Mouse (Mus musculus): ENCODE results near the gene Ldlrap1.

The Ldlrap1 gene

GRCm38 (mm10) chr4:134751682-134752380, 16.0 kb downstream of the Ldlrap1 start:
- no peak for DNase-seq (ENCODE audit: low spot score)

DNA sequence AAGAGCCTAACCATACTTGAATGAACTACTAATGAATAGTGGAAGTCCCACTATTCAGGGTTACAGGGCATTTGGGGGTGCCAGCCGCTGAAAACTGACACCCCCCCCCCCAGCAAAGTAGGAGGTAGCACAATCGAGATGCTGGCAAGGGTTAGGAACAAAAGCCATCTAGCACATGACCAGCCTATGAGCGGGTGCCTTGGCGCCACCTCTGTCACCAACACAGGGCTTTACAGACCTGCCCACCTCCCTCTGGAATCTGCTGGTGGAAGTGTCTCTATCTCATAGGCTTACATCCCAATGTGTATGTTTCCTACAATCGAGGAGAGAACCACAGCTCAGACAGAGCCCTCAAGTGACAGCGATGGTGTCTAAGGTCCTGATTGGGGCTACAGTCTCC, 17.0 kb downstream of the Ldlrap1 start:
- no peak for DNase-seq (ENCODE audit: low spot score)

DNA sequence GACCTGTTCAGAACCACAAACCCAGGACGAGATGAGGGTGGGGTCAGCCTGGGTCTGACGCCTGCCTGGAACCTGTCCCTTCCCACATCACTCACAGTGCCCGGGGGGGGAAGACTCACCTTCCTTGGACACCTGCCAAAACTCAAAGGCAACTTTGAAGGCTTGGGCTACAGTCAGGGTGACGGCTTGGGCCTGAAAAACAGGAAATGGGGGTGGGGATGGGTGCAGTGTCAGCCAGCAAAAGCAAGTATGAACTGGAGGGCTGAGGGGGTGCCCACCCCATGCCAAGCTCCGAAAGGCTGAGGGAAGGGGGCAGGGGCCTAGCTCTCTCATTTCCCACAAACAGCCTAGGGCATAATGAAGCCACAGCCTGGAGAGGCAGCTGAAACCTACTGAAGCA, 17.6 kb downstream of the Ldlrap1 start:
- peak; percentile 67 for DNase-seq (ENCODE audit: low spot score)

DNA sequence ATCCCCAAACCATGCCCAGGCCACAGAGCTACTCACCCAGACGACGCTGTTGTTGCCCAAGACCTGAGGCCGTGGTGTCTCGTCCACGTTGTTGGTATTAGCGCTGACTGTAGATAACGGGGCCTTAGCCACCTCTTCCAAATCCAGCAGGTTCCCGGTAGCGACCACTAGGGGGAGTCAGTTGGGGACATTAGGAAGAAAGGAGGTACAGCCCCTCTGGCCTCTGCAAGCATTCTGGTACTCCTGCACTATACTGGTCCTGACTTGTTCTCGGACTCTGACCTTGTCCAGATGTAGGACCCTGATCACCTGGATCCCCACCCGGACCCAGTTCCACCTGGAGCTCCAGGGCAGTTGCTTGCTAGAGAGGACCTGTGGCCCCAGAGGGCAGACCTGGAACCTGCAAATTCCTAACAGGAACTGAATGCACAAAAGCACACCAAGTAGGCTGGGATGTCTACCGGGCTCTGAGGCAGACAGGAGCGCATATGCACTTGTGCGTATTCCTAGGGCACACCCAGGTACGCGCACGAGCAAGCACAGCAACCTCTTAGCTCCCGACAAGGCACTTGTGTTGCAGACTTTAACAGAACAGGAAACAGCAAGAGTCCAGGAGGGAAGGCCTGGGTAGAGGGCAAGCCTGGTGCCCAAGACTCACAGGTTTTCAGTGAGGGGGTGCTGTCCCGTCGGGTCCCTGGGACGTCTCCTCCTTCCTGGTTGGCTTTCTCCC, 18.4 kb downstream of the Ldlrap1 start:
- DNase-seq (ENCODE audit: low spot score), result no peak

DNA sequence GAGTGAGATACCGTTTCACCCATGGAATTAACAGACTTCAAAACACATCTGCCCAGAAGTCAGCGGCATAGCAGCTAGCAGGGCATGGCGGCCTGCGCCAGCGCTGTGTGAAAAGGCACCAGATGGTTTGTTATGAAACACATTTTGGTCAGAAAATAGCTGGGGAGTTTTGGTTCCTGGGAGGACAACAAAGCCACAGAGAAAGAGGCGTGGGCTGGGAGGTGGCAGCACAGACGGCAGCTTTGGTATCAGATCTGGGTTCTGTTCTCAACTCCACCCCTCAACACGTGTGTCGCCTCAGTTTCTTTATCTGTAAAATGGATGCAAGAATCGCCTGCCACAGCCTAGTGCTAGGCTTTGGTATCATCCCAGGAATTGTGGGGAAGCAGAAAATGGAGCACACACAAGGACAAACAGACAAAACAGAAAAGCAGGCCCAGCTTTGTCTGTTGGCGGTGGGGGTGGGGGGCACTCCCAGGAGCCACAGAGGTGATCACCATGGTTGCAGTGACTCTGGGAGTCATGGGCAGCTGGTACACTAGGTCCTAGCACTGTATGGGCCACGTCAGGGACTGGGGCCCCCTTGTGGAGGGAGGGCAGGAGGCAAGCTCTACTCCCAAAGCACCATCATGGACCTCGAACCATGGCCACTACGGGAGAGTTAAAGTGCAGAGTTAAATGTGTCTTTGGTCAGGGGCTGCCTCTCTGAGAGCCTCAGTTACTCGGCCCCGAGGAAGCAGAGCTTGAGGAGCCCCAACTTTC, 21.7 kb downstream of the Ldlrap1 start:
- DNase-seq (ENCODE audit: low spot score), result no peak

DNA sequence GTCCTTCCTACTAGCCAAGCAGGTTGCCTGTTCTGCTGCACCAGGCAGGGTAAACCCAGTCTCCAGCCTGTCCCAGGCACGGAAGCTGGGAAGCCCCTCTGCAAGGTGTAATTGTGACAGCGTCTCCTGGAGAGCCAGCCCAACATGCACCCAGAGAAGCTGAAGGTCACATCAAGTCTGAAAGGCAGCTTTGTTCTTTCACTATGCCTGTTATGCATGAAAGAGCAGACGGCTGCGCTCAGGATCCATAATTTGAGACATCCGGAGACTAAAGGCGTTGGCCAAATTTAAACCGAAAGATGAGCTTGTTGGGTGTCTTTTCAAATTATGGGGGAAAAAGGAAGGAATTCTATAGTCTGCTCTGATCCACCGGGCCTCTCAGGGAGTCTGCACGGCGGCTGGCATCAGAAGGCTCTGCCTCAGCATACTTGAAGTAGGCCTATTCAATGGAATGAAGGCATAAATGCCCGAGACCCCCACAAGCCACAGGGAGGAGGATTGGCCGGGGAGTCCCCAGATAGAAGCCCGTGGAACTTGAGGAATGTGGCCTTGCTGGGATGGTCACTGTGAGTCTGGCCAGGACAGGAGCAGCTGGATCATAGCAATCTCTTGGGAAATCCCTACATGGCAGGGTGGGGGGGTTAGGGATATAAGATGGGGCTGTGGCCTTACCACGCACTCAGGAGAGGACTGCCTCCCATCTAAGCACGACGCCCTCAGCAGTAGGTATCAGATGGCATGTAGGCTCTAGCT, 23.8 kb downstream of the Ldlrap1 start:
- DNase-seq (ENCODE audit: low spot score), result no peak

GRCm38 (mm10) chr4:134741949-134742348, 25.9 kb downstream of the Ldlrap1 start:
- no peak for DNase-seq (ENCODE audit: low spot score)

- DNase-seq (ENCODE audit: low spot score), result no peak
Observed at GRCm38 (mm10) chr4:134740186-134740585, 27.6 kb downstream of the Ldlrap1 start.

- no peak for DNase-seq (ENCODE audit: low spot score)
Observed at GRCm38 (mm10) chr4:134739530-134739929, 28.3 kb downstream of the Ldlrap1 start.

DNA sequence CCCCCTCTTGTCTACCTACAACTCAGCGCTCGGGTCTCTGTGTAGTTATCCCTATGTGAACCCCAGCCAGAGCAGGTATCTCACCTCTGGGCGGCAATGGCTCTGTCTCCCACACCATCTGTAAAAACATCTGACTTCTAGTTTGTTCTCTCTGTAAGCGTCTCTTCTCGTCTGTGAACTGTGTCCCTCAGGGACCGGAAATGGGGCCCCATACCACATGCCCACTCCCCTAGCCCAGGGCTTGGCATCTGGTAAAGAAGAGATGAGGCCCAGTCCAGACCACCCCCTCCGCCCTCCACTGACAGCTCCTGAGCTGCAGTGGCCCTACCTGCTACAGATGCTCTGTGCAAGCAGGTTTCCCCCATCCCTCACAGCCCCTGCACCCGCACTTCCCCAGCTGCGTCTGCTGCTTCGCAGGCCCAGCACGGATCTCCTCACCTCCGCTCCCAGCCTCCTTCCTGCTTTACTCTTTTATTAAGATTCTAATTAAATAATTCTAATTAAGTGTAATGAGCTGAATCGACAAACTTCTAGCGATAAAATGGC, 30.4 kb downstream of the Ldlrap1 start:
- no peak for DNase-seq (ENCODE audit: low spot score)

GRCm38 (mm10) chr4:134736147-134736546, 31.7 kb downstream of the Ldlrap1 start:
- DNase-seq (ENCODE audit: low spot score), result no peak

DNA sequence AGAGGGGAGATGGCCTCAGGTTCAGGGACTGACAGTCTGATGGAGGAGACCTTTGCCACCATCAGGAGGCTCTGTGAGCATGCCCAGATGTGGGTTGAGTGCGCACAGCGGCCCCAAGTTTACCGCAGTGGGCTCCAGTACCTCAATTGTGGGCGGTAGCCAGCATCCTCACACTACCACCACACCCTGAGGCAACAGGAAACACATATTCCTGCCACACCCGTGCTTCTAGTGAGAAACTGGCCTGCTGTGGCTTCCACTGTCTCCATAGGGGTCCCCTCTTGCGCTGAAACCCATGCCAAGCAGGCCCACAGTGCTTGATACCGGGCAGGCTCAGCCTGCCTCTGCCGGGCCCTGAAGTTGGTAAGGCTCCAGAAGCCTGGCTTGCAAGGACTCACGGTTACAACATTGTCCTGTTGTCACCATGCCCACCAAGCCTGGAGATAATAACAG, 33.2 kb downstream of the Ldlrap1 start:
- peak; percentile 37 for DNase-seq (ENCODE audit: low spot score)

- peak; percentile 70 for DNase-seq (ENCODE audit: low spot score)
Observed at GRCm38 (mm10) chr4:134734038-134734628, 33.7 kb downstream of the Ldlrap1 start.

- DNase-seq (ENCODE audit: low spot score), result no peak
Observed at GRCm38 (mm10) chr4:134733371-134733770, 34.5 kb downstream of the Ldlrap1 start.

- DNase-seq (ENCODE audit: low spot score), result no peak
Observed at GRCm38 (mm10) chr4:134730106-134730505, 37.7 kb downstream of the Ldlrap1 start.

- no peak for DNase-seq (ENCODE audit: low spot score)
Observed at GRCm38 (mm10) chr4:134725735-134726345, 42.0 kb downstream of the Ldlrap1 start.

DNA sequence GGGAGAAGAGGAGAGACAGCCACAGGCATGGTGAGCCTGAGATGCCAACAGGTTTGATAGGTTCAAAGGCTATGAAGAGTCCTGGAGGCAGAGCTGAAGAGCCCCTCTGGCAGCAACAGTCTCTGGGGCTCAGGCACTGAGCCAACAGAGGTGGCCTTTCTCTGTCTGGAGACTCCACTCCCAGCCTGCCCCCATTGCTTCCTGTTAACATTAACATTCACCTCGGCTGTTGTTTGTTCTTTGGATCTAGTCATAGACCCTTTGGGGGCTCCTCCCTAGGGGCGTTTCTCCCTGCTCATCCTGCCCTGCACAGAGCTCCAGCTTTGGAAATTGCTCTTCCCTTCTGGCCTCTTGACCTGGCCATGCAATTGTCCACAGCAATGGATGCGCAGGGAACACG, 42.9 kb downstream of the Ldlrap1 start:
- no peak for DNase-seq (ENCODE audit: low spot score)

DNA sequence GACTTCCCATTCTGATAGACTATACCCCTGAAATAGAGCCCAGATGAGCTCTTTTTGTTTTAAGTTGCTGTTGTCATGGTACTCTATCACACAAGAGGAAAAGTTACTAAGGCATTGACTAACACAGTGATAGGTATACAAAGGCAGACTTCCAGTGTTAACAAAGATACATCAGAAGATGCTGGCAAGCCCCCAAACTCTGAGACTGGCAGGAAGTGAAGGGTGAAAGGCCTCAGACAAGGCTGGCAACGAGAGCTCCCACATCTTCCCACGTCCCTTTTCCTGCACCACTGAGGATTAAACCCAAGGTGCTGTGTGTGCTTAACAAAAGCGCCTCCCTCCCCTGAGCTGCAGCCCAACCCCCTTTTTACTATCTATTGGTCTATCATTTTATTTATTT, 44.6 kb downstream of the Ldlrap1 start:
- no peak for DNase-seq (ENCODE audit: low spot score)

DNA sequence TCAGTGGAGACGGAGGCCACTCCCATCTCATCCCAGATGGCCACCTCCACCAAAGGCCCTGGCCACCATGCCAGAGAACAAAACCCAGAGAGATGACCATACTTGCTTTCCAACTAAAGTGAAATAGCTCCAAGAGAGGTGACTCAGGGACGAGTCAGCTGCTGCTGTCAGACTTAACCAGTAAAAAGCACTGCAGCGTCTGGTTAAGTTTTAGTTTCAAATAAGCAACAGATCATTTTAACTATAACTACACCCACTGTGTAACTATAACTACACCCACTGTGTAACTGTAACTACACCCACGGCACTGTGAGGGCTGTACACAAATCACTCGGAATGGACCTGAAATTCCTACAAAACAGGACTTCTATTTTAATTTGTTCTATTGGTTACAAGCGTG, 46.7 kb downstream of the Ldlrap1 start:
- DNase-seq (ENCODE audit: low spot score), result no peak

DNA sequence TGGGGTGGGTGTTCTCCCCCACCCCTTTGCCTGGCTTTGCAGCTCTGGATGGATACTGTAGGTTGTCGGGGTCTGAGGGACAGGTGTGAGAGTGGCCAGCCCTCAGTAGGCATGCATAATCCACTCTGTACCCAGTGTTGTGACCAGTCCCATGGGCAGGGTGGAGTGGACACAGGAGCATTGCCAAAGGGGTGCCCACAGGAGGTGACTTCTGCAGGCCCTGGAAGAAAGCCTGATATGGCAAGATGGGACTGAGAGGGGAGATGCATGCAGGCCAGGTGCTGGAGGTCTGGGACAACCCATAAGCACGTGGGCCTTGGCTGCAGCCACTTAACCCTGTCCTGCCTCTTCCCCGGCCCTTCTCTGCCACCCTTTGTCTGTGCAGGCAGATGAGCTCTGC, 47.5 kb downstream of the Ldlrap1 start:
- no peak for DNase-seq (ENCODE audit: low spot score)

GRCm38 (mm10) chr4:134719489-134719888, 48.3 kb downstream of the Ldlrap1 start:
- DNase-seq (ENCODE audit: low spot score), result no peak

Data from urinary bladder, postnatal 25 days (tissue).